Comparison of ENCODE assay signal across 1 mouse cellular context in the genomic region with DNA sequence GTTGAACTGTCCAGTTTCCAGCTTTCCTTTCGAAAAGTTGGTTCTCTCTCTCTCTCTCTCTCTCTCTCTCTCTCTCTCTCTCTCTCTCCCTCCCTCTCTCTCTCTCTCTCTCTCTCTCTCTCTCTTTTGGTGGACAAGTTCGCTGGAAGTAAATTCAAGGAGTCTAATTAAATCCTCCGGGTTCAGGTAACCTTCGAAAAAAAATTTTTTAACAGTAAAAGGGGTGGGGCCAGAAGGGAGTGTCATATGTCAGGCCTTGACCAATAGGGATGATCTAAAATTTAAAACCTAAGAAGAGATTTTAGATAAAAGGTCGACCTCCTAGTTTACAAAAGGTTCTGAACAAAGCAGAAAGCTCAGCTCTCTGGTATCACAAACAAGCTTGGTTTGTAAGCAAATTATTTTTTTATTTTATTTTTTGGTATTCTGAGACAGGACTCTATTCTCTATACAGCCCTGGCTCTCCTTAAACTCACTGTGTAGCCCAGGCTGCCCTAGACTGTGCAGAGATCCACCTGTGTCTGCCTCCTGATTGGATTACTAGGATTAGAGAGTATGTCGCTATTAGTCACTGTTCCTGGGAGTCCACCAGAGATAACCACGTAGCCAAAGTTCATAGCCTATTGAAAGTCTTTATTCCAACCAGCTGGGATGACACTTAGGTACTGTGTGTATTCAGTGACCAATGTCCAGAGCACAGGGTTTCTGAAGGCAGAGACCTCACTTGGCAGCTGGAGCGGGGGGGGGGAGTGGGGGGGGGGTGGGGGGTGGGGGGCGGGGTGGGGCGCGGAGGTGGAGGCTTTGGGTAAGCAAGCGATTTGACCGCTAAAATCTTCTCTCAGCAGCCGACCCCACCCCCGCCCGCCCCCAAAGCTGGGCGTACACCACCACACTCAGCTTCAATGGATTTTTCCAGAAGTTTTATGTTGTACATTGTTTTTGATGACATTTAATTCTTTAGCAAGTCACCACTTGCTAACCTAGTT.
TF ChIP-seq lines count a peak whose summit lies in the region.

No protein-coding gene starts in this region.

TF ChIP-seq in CH12.LX, 34 proteins besides CTCF, POLR2A, EP300 and RAD21 (continued from another document):
- TF ChIP-seq SIN3A (IDR thresholded peaks at IDR 0.05; ENCODE audit: low read length) (peak; percentile 62; the same call in 1 of the 2 replicates), MXI1 (IDR thresholded peaks at IDR 0.05; ENCODE audit: low read depth, low read length) (no peak), ELF1 (IDR thresholded peaks at IDR 0.05; ENCODE audit: low read depth, low read length) (no peak; the same call in 1 of the 2 replicates), MEF2A (IDR thresholded peaks at IDR 0.05; ENCODE audit: borderline replicate concordance, low read depth, low read length) (no peak), ZNF384 (IDR thresholded peaks at IDR 0.05; ENCODE audit: low read depth, low read length) (peak; percentile 80), USF1 (IDR thresholded peaks at IDR 0.05; ENCODE audit: low read depth, low read length) (peak; percentile 75)
